In genomic region chr10:59425369-59425768, GRCm38 (mm10) we compare ENCODE assay signal across 9 mouse cellular contexts. TPM values are rescaled to one million over a fixed set of nuclear protein-coding genes. Genes with fewer than 3 reads are reported as not detected.
A peak's percentile ranks its signal among the peaks of the same experiment; 100 is the strongest.
DNase-seq lines count a peak whose midpoint lies in the region; ATAC-seq and TF ChIP-seq lines count a peak whose summit lies in the region.
"Had no signal": no experiment of that assay in that cellular context is flagged by ENCODE, and none has a peak within 500 bp of the region (broad histone marks: within the 10 kb centered on the region; RNA-seq: fewer than 3 reads in every experiment).

No protein-coding gene starts in this region.

- no peaks in the 10 kb centered on the region for H3K9me3 ChIP-seq in hindbrain, postnatal 0 days (ENCODE audit: low read length)
- H3K9me3 ChIP-seq in hindbrain, embryonic 11.5 days (ENCODE audit: control insufficient read depth, low read length): no peaks in the 10 kb centered on the region
- no peaks in the 10 kb centered on the region for H3K9me3 ChIP-seq in heart, embryonic 15.5 days (replicated peaks)
- H3K9me3 ChIP-seq in lung, embryonic 16.5 days (ENCODE audit: control insufficient read depth, low read length): no peaks in the 10 kb centered on the region
- H3K9me3 ChIP-seq in forebrain, embryonic 13.5 days (replicated peaks): no peaks in the 10 kb centered on the region

- peak; percentile 31 for DNase-seq in hindbrain, postnatal 0 days (ENCODE audit: low spot score)
- no peak for DNase-seq in hindbrain, embryonic 11.5 days (ENCODE audit: low spot score)
- DNase-seq in cerebellum, adult 18-20 months: peak; percentile 54 to 64
- DNase-seq in retina, embryonic 14.5 days (ENCODE audit: low spot score): no peak
- no peak for DNase-seq in thymus, postnatal 10 days (ENCODE audit: low spot score in 2 of 2)
- DNase-seq: thymus, postnatal 14 days had no signal

- no peak for ATAC-seq in hindbrain, postnatal 0 days
- ATAC-seq in hindbrain, embryonic 11.5 days (ENCODE audit: low FRiP score): no peak
- ATAC-seq in heart, embryonic 15.5 days (replicated peaks; ENCODE audit: insufficient number of reproducible peaks, insufficient read depth, low FRiP score, low read depth): peak; percentile 55; the same call in 1 of the 2 replicates
- peak; percentile 89 for ATAC-seq in lung, embryonic 16.5 days (ENCODE audit: low read depth)
- ATAC-seq in forebrain, embryonic 13.5 days: no peak

- no peak overlapping the region for H3K9ac ChIP-seq in hindbrain, postnatal 0 days (replicated peaks; ENCODE audit: low read length)
- no peak overlapping the region for H3K9ac ChIP-seq in hindbrain, embryonic 11.5 days (ENCODE audit: low read depth, low read length)
- no peak overlapping the region for H3K9ac ChIP-seq in heart, embryonic 15.5 days
- no peak overlapping the region for H3K9ac ChIP-seq in lung, embryonic 16.5 days (ENCODE audit: low read length)
- no peak overlapping the region for H3K9ac ChIP-seq in forebrain, embryonic 13.5 days

- H3K4me1 ChIP-seq in hindbrain, postnatal 0 days (ENCODE audit: insufficient read depth, low read length): 0 out of 2 replicates have a peak, but pooled peaks cover 5% of the 10 kb centered on the region
- H3K4me1 ChIP-seq in hindbrain, embryonic 11.5 days (replicated peaks; ENCODE audit: control insufficient read depth, insufficient read depth, low read length): no peaks in the 10 kb centered on the region
- H3K4me1 ChIP-seq in heart, embryonic 15.5 days (replicated peaks): peaks cover 9% of the 10 kb centered on the region
- peaks cover 7% of the 10 kb centered on the region for H3K4me1 ChIP-seq in lung, embryonic 16.5 days (replicated peaks; ENCODE audit: control insufficient read depth, insufficient read depth, low read length)
- H3K4me1 ChIP-seq in forebrain, embryonic 13.5 days: no peaks in the 10 kb centered on the region

- no peak overlapping the region for H3K4me2 ChIP-seq in hindbrain, postnatal 0 days (ENCODE audit: low read depth, low read length)
- no peak overlapping the region for H3K4me2 ChIP-seq in hindbrain, embryonic 11.5 days (replicated peaks; ENCODE audit: low read depth, low read length)
- H3K4me2 ChIP-seq in heart, embryonic 15.5 days: no peak overlapping the region
- H3K4me2 ChIP-seq in lung, embryonic 16.5 days (ENCODE audit: low read depth, low read length): no peak overlapping the region
- no peak overlapping the region for H3K4me2 ChIP-seq in forebrain, embryonic 13.5 days

- 67% methylated on average over 7 of the region's 7 CpGs for WGBS in hindbrain, postnatal 0 days
- 93% methylated on average over 7 of the region's 7 CpGs for WGBS in hindbrain, embryonic 11.5 days
- 47% methylated on average over 7 of the region's 7 CpGs for WGBS in heart, embryonic 15.5 days
- WGBS in lung, embryonic 16.5 days: 55% methylated on average over 7 of the region's 7 CpGs
- 86% methylated on average over 7 of the region's 7 CpGs for WGBS in forebrain, embryonic 13.5 days

- H3K27me3 ChIP-seq in hindbrain, postnatal 0 days (ENCODE audit: insufficient read depth, low read length): no peaks in the 10 kb centered on the region
- no peaks in the 10 kb centered on the region for H3K27me3 ChIP-seq in hindbrain, embryonic 11.5 days (ENCODE audit: control insufficient read depth, insufficient read depth, low read length)
- no peaks in the 10 kb centered on the region for H3K27me3 ChIP-seq in heart, embryonic 15.5 days
- H3K27me3 ChIP-seq in lung, embryonic 16.5 days (ENCODE audit: control insufficient read depth, insufficient read depth, low read depth, low read length): no peaks in the 10 kb centered on the region
- H3K27me3 ChIP-seq in forebrain, embryonic 13.5 days: no peaks in the 10 kb centered on the region

- TF ChIP-seq CTCF in hindbrain, postnatal 0 days (IDR thresholded peaks at IDR 0.05; ENCODE audit: low read depth): no peak

- no peak overlapping the region for H3K4me3 ChIP-seq in hindbrain, postnatal 0 days (ENCODE audit: low read length)
- no peak overlapping the region for H3K4me3 ChIP-seq in hindbrain, embryonic 11.5 days (ENCODE audit: low read depth, low read length)
- no peak overlapping the region for H3K4me3 ChIP-seq in heart, embryonic 15.5 days
- H3K4me3 ChIP-seq in lung, embryonic 16.5 days (ENCODE audit: low read length): no peak overlapping the region
- H3K4me3 ChIP-seq in forebrain, embryonic 13.5 days: no peak overlapping the region

- H3K36me3 ChIP-seq in hindbrain, postnatal 0 days (ENCODE audit: insufficient read depth, low read length): no peaks in the 10 kb centered on the region
- no peaks in the 10 kb centered on the region for H3K36me3 ChIP-seq in hindbrain, embryonic 11.5 days (ENCODE audit: control insufficient read depth, insufficient read depth, low read length)
- H3K36me3 ChIP-seq in heart, embryonic 15.5 days: no peaks in the 10 kb centered on the region
- H3K36me3 ChIP-seq in lung, embryonic 16.5 days (ENCODE audit: control insufficient read depth, insufficient read depth, low read length): no peaks in the 10 kb centered on the region
- no peaks in the 10 kb centered on the region for H3K36me3 ChIP-seq in forebrain, embryonic 13.5 days (ENCODE audit: poor library complexity, severe bottlenecking)

- no peak overlapping the region for H3K27ac ChIP-seq in hindbrain, postnatal 0 days
- no peak overlapping the region for H3K27ac ChIP-seq in hindbrain, embryonic 11.5 days (ENCODE audit: low read depth, low read length)
- no peak overlapping the region for H3K27ac ChIP-seq in heart, embryonic 15.5 days
- peak overlapping the region; percentile 5 for H3K27ac ChIP-seq in lung, embryonic 16.5 days (ENCODE audit: low read length)
- no peak overlapping the region for H3K27ac ChIP-seq in forebrain, embryonic 13.5 days

RNA-seq across cellular contexts. Expression of gene Oit3, which starts 16.2 kb away (rescaled TPM):
- total RNA-seq in hindbrain, postnatal 0 days (2014; rRNA removed): not detected in 2 replicates
- 0.11 and 0.23 TPM in 2 replicates for polyA plus RNA-seq in hindbrain, postnatal 0 days (2015; fragmentation: Nextera tagmentation; extraction: Ambion mirVana)
- polyA plus RNA-seq in hindbrain, embryonic 11.5 days (2014; fragmentation: Nextera tagmentation; extraction: Ambion mirVana): 0.28 and 0.95 TPM in 2 replicates
- 4.1 and 4.6 TPM in 2 replicates for polyA plus RNA-seq in heart, embryonic 15.5 days (2015; fragmentation: Nextera tagmentation; extraction: Ambion mirVana)
- polyA plus RNA-seq in lung, embryonic 16.5 days (2015; fragmentation: Nextera tagmentation; extraction: Ambion mirVana): 2.8 TPM in 2 replicates
- 0.13 and 0.29 TPM in 2 replicates for polyA plus RNA-seq in forebrain, embryonic 13.5 days (2015; fragmentation: Nextera tagmentation; extraction: Ambion mirVana)

RNA-seq across cellular contexts. Expression of gene Pla2g12b, which starts 21.9 kb away (rescaled TPM):
- total RNA-seq in hindbrain, postnatal 0 days (2014; rRNA removed): not detected in 2 replicates
- polyA plus RNA-seq in hindbrain, postnatal 0 days (2015; fragmentation: Nextera tagmentation; extraction: Ambion mirVana): not detected in 2 replicates
- polyA plus RNA-seq in hindbrain, embryonic 11.5 days (2014; fragmentation: Nextera tagmentation; extraction: Ambion mirVana): 0.18 and 0.22 TPM in 2 replicates
- 0.48 and 0.76 TPM in 2 replicates for polyA plus RNA-seq in heart, embryonic 15.5 days (2015; fragmentation: Nextera tagmentation; extraction: Ambion mirVana)
- 0.19 and 1.0 TPM in 2 replicates for polyA plus RNA-seq in lung, embryonic 16.5 days (2015; fragmentation: Nextera tagmentation; extraction: Ambion mirVana)
- not detected in 2 replicates for polyA plus RNA-seq in forebrain, embryonic 13.5 days (2015; fragmentation: Nextera tagmentation; extraction: Ambion mirVana)

RNA-seq across cellular contexts. Expression of gene Gm10273, which starts 29.9 kb away (rescaled TPM):
- 1.3 and 5.9 TPM in 2 replicates for total RNA-seq in hindbrain, postnatal 0 days (2014; rRNA removed)
- 4.0 and 7.7 TPM in 2 replicates for polyA plus RNA-seq in hindbrain, postnatal 0 days (2015; fragmentation: Nextera tagmentation; extraction: Ambion mirVana)
- 3.9 and 4.6 TPM in 2 replicates for polyA plus RNA-seq in hindbrain, embryonic 11.5 days (2014; fragmentation: Nextera tagmentation; extraction: Ambion mirVana)
- polyA plus RNA-seq in heart, embryonic 15.5 days (2015; fragmentation: Nextera tagmentation; extraction: Ambion mirVana): 1.3 and 7.0 TPM in 2 replicates
- 1.3 and 12.4 TPM in 2 replicates for polyA plus RNA-seq in lung, embryonic 16.5 days (2015; fragmentation: Nextera tagmentation; extraction: Ambion mirVana)
- polyA plus RNA-seq in forebrain, embryonic 13.5 days (2015; fragmentation: Nextera tagmentation; extraction: Ambion mirVana): 1.8 and 7.4 TPM in 2 replicates

Comparison
In these comparisons a context has a peak if more than half of its experiments do, and no peak if none do; other contexts are left out.
1. DNase-seq: peak in hindbrain, postnatal 0 days (single experiment) and cerebellum, adult 18-20 months (2 of 2); none in hindbrain, embryonic 11.5 days (single experiment), retina, embryonic 14.5 days (single experiment) and thymus, postnatal 10 days (0 of 2).
2. ATAC-seq: peak in heart, embryonic 15.5 days (single experiment) and lung, embryonic 16.5 days (single experiment); none in hindbrain, postnatal 0 days (single experiment), hindbrain, embryonic 11.5 days (single experiment) and forebrain, embryonic 13.5 days (single experiment).